8 mouse cellular contexts compared by ENCODE assay signal in the genomic region with DNA sequence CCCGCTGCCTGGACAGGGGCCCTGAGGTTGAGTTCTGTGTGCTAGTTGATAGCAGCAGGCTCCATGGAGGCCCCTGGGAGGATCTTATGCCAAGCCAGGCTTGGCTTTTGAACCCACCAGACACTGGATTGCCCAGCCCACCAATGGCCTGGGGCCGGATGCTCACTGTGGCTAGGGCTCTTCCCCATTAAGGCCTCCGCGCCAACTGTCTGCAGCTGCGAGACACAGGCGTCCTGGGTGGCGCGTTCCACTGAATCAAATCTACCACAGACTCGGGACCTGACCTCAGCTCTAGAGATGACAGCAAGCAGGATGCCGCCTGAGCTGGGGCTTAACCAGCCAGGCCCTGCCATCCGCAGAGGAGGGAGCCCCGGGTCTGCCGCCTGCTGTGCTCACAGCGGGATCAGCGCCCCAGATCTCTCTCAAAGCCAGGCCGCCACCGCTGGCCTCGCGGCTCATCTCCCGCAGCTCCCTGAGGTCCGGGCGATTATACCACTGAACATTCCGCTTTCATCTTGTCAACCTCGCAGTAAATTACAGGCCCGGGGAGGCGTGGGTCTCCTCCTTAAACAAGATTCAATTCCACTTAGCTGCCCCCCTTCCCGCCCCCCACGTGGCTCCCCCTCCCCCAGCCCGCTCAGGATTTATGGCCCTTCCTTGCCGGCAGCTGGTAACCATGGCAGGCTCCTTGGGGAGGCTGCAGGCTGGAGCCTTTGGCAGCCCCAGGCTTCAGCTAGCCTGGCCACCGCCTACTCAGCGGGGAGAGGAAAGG. TPM values are rescaled to one million over a fixed set of nuclear protein-coding genes. Genes with fewer than 3 reads are reported as not detected.
DNase-seq lines count a peak whose midpoint lies in the region; ATAC-seq lines count a peak whose summit lies in the region.

No protein-coding gene starts in this region.

- no peaks in the 10 kb centered on the region for H3K9me3 ChIP-seq in heart, embryonic 13.5 days
- no peaks in the 10 kb centered on the region for H3K9me3 ChIP-seq in midbrain, embryonic 14.5 days (ENCODE audit: control insufficient read depth, low read length)

- H3K4me2 ChIP-seq in heart, embryonic 13.5 days, result peak overlapping the region; percentile 36
- H3K4me2 ChIP-seq in midbrain, embryonic 14.5 days (ENCODE audit: low read length), result peak overlapping the region; percentile 38

- no peak for DNase-seq in heart, adult 18-20 months
- DNase-seq in brain, adult 2 months (ENCODE audit: low read depth, low spot score), result peak; percentile 30
- peak; percentile 17 to 30 for DNase-seq in heart, postnatal 10 days
- peak; percentile 80 for DNase-seq in midbrain, embryonic 14.5 days
- no peak for DNase-seq in left cerebral cortex, postnatal 36 days (ENCODE audit: low spot score in 2 of 2)
- no peak for DNase-seq in spleen, postnatal 36 days (ENCODE audit: low spot score in 2 of 2)
- DNase-seq in cerebellum, adult 9-10 months, result no peak

- H3K27ac ChIP-seq in heart, embryonic 13.5 days (replicated peaks), result no peak overlapping the region
- H3K27ac ChIP-seq in midbrain, embryonic 14.5 days (replicated peaks; ENCODE audit: low read depth, low read length), result peak overlapping the region; percentile 80

- ATAC-seq in heart, embryonic 13.5 days (ENCODE audit: extremely low read depth, insufficient number of reproducible peaks, low FRiP score, low TSS enrichment), result no peak
- peak; percentile 67; the same call in 1 of the 2 replicates for ATAC-seq in midbrain, embryonic 14.5 days (ENCODE audit: low FRiP score, low TSS enrichment)

- H3K36me3 ChIP-seq in heart, embryonic 13.5 days, result no peaks in the 10 kb centered on the region
- H3K36me3 ChIP-seq in midbrain, embryonic 14.5 days (ENCODE audit: control insufficient read depth, insufficient read depth, low read length), result no peaks in the 10 kb centered on the region

- H3K4me1 ChIP-seq in heart, embryonic 13.5 days, result 0 out of 2 replicates have a peak, but pooled peaks cover 5% of the 10 kb centered on the region
- peaks cover 25% of the 10 kb centered on the region for H3K4me1 ChIP-seq in midbrain, embryonic 14.5 days (ENCODE audit: control insufficient read depth, insufficient read depth, low read length)

- intact Hi-C loops in heart, postnatal 10 days (cut with DNase I), result no loop called here
- intact Hi-C loops in left cerebral cortex, postnatal 36 days (cut with DNase I), result no loop called here

- H3K4me3 ChIP-seq in heart, embryonic 13.5 days, result peak overlapping the region; percentile 13
- no peak overlapping the region for H3K4me3 ChIP-seq in midbrain, embryonic 14.5 days (replicated peaks; ENCODE audit: low read depth, low read length)

- WGBS in heart, embryonic 13.5 days, result 9% methylated on average over 32 of the region's 32 CpGs
- WGBS in midbrain, embryonic 14.5 days, result 3% methylated on average over 32 of the region's 32 CpGs

- peaks cover 96% of the 10 kb centered on the region for H3K27me3 ChIP-seq in heart, embryonic 13.5 days (replicated peaks)
- no peaks in the 10 kb centered on the region; the same call in 1 of the 2 replicates for H3K27me3 ChIP-seq in midbrain, embryonic 14.5 days (ENCODE audit: control insufficient read depth, insufficient read depth, low read length)

- 0 out of 2 replicates have a peak overlapping the region, but pooled peaks have one; percentile 37 for H3K9ac ChIP-seq in heart, embryonic 13.5 days
- peak overlapping the region; percentile 45 for H3K9ac ChIP-seq in midbrain, embryonic 14.5 days (replicated peaks; ENCODE audit: low read length)

RNA-seq across cellular contexts. Expression of gene Cdh22, which starts 39.1 kb away (rescaled TPM):
- polyA plus RNA-seq in heart, embryonic 13.5 days (2015; fragmentation: Nextera tagmentation; extraction: Ambion mirVana), result 0.08 TPM in 1 of 2 replicates, not detected in the other
- 1 to 10 TPM in 1 of 2 experiments, under 1 TPM in 1; 0.52 to 1.0 TPM for total RNA-seq in heart, adult 18-20 months (2021)
- under 1 TPM; 0.26 to 0.27 TPM for total RNA-seq in heart, postnatal 10 days (2021)
- polyA plus RNA-seq in midbrain, embryonic 14.5 days (2014; fragmentation: Nextera tagmentation; extraction: Ambion mirVana), result 15.8 and 18.4 TPM in 2 replicates
- 10 to 100 TPM; 50.3 to 58.7 TPM for total RNA-seq in left cerebral cortex, postnatal 36 days (2021)

Comparison
In these comparisons a context has a peak if more than half of its experiments do, and no peak if none do; other contexts are left out.
1. DNase-seq: peak in brain, adult 2 months (single experiment), heart, postnatal 10 days (2 of 2) and midbrain, embryonic 14.5 days (single experiment); none in heart, adult 18-20 months (0 of 2), left cerebral cortex, postnatal 36 days (0 of 2), spleen, postnatal 36 days (0 of 2) and cerebellum, adult 9-10 months (single experiment).
2. RNA of gene Cdh22, which starts 39.1 kb away (total RNA-seq): 50.3 to 58.7 TPM in left cerebral cortex, postnatal 36 days; 0.52 to 1.0 TPM in heart, adult 18-20 months and 0.26 to 0.27 TPM in heart, postnatal 10 days; every median in the first group is over 10 times any median in the second.